Mouse (Mus musculus) testis, adult 2 months (tissue): ENCODE measurements at regions not wholly inside any gene's neighbourhood (a gene's known extent, or its start where the extent isn't known, plus 50 kb on each side); places are given as distances from the start of the nearest gene placed in this dataset.

ENCODE experiments used
- H3K27ac ChIP-seq: fragments of 200-500 bp; 2 replicates; pipeline ENCODE4 v1.5.1; 2012; ENCODE audit warnings: low read depth, low read length; ENCODE audit not compliant: control insufficient read depth, insufficient read depth
- H3K27me3 ChIP-seq: fragments of 200-500 bp; 2 replicates; pipeline ENCODE4 v1.6.1; 2012; ENCODE audit warnings: mild to moderate bottlenecking, low read length, moderate library complexity; ENCODE audit not compliant: control insufficient read depth, insufficient read depth
- H3K36me3 ChIP-seq: fragments of 200-500 bp; 2 replicates; pipeline ENCODE4 v1.6.1; 2012; ENCODE audit warnings: mild to moderate bottlenecking, low read length; ENCODE audit not compliant: control insufficient read depth, insufficient read depth
- H3K4me1 ChIP-seq: fragments of 200-500 bp; 2 replicates; pipeline ENCODE4 v1.6.1; 2012; ENCODE audit warnings: low read length; ENCODE audit not compliant: control insufficient read depth, insufficient read depth
- H3K4me3 ChIP-seq: fragments of 200-500 bp; 2 replicates; pipeline ENCODE4 v1.5.1; 2012; ENCODE audit warnings: low read depth, mild to moderate bottlenecking, low read length, moderate library complexity, mixed read lengths; ENCODE audit not compliant: control insufficient read depth
- CTCF ChIP-seq: fragments of 200-500 bp; IDR thresholded peaks from 2 replicates; pipeline ENCODE4 v1.5.1; 2012; ENCODE audit warnings: low read depth, mild to moderate bottlenecking, inconsistent platforms, low read length, moderate library complexity; ENCODE audit not compliant: control insufficient read depth, insufficient read depth, insufficient replicate concordance
- POLR2A ChIP-seq: fragments of 200-500 bp; IDR thresholded peaks from 2 replicates; pipeline ENCODE4 v1.6.1; 2012; ENCODE audit warnings: low read depth, mild to moderate bottlenecking, inconsistent platforms, low read length, moderate library complexity; ENCODE audit not compliant: control insufficient read depth

- Histone ChIP-seq H3K4me3 (no peak overlapping the region), H3K36me3 (no peaks in the 10 kb centered on the region), H3K4me1 (no peaks in the 10 kb centered on the region), H3K27ac (no peak overlapping the region), H3K27me3 (no peaks in the 10 kb centered on the region)
- TF ChIP-seq CTCF (no peak), POLR2A (no peak)
Observed at GRCm38 (mm10) chr13:84133249-84133648, 88.8 kb upstream of the Tmem161b start.

GRCm38 (mm10) chr13:84140835-84141234 lies 81.3 kb upstream of the Tmem161b start:
- Histone ChIP-seq H3K4me3 (no peak overlapping the region), H3K27ac (no peak overlapping the region), H3K36me3 (no peaks in the 10 kb centered on the region), H3K4me1 (no peaks in the 10 kb centered on the region), H3K27me3 (no peaks in the 10 kb centered on the region)
- TF ChIP-seq POLR2A (no peak), CTCF (no peak)

- Histone ChIP-seq H3K4me1 (peaks cover 6% of the 10 kb centered on the region), H3K27me3 (no peaks in the 10 kb centered on the region), H3K4me3 (no peak overlapping the region), H3K27ac (no peak overlapping the region), H3K36me3 (no peaks in the 10 kb centered on the region)
- no peak for TF ChIP-seq POLR2A
- no peak for TF ChIP-seq CTCF
Observed at GRCm38 (mm10) chr13:84151300-84151699, 70.8 kb upstream of the Tmem161b start.

GRCm38 (mm10) chr13:84152712-84153111 lies 69.4 kb upstream of the Tmem161b start:
- TF ChIP-seq POLR2A (no peak), CTCF (no peak)
- Histone ChIP-seq H3K4me3 (no peak overlapping the region), H3K36me3 (no peaks in the 10 kb centered on the region), H3K27ac (no peak overlapping the region), H3K4me1 (peaks cover 6% of the 10 kb centered on the region), H3K27me3 (no peaks in the 10 kb centered on the region)

GRCm38 (mm10) chr13:84153743-84154142 lies 68.4 kb upstream of the Tmem161b start:
- Histone ChIP-seq H3K27me3 (no peaks in the 10 kb centered on the region), H3K36me3 (no peaks in the 10 kb centered on the region), H3K27ac (peak overlapping the region; percentile 89; the same call in 1 of the 2 replicates), H3K4me1 (peaks cover 6% of the 10 kb centered on the region), H3K4me3 (peak overlapping the region; percentile 69)
- TF ChIP-seq CTCF, result no peak
- peak; percentile 59; the same call in 1 of the 2 replicates for TF ChIP-seq POLR2A
